Mouse (Mus musculus) C2C12 (cell line): ENCODE measurements around the gene Uchl1. TPM values are rescaled to one million over a fixed set of nuclear protein-coding genes. Genes with fewer than 3 reads are reported as not detected.

Experiments used
- H3K27me3 ChIP-seq: one replicate; pipeline ENCODE4 v1.6.1; 2011; ENCODE audit not compliant: control insufficient read depth, insufficient read depth, insufficient read length
- H3K36me3 ChIP-seq: one replicate; pipeline ENCODE4 v1.6.1; 2011; ENCODE audit not compliant: control insufficient read depth, insufficient read depth
- H3K4me3 ChIP-seq: one replicate; pipeline ENCODE4 v1.5.1; 2011; ENCODE audit warnings: mild to moderate bottlenecking, control low read depth; ENCODE audit not compliant: poor library complexity, insufficient read depth, severe bottlenecking
- H3K79me2 ChIP-seq: one replicate; pipeline ENCODE4 v1.6.1; 2011; ENCODE audit not compliant: control insufficient read depth, insufficient read depth
- H3K79me3 ChIP-seq: one replicate; pipeline ENCODE4 v1.6.1; 2011; ENCODE audit warnings: low read depth, control low read depth
- H3ac ChIP-seq: one replicate; pipeline ENCODE3; 2011; ENCODE audit warnings: low read depth; ENCODE audit not compliant: control insufficient read depth, insufficient read length
- CEBPB ChIP-seq: IDR thresholded peaks from one replicate; pipeline ENCODE4 v1.6.1; 2011; ENCODE audit warnings: low read depth, mild to moderate bottlenecking, control low read depth, moderate library complexity
- CTCF ChIP-seq: IDR thresholded peaks from one replicate; pipeline ENCODE4 v1.5.1; 2011; ENCODE audit not compliant: control insufficient read depth, insufficient read depth, insufficient read length
- FOSL1 ChIP-seq: IDR thresholded peaks from one replicate; pipeline ENCODE4 v1.8.0; 2011; ENCODE audit warnings: mild to moderate bottlenecking, low read length; ENCODE audit not compliant: poor library complexity, insufficient read depth, severe bottlenecking
- MAX ChIP-seq: IDR thresholded peaks from one replicate; pipeline ENCODE4 v1.6.1; 2011; ENCODE audit warnings: mild to moderate bottlenecking, control low read depth
- MYOD1 ChIP-seq: IDR thresholded peaks from one replicate; pipeline ENCODE4 v1.6.1; 2011; ENCODE audit warnings: low read depth; ENCODE audit not compliant: control insufficient read depth, insufficient read length
- MYOG ChIP-seq: IDR thresholded peaks from one replicate; pipeline ENCODE4 v1.6.1; 2011; ENCODE audit not compliant: control insufficient read depth, insufficient read length; ENCODE audit errors: extremely low read depth
- USF1 ChIP-seq: IDR thresholded peaks from one replicate; pipeline ENCODE4 v1.6.1; 2011; ENCODE audit warnings: low read depth, mild to moderate bottlenecking, control low read depth, moderate library complexity
- polyA plus RNA-seq: library from polyadenylated mRNA; unstranded; fragments of >200 nt; fragmentation: generic; extraction: Trizol; gene quantifications from one replicate; pipeline ENCODE4 v1.2.1, GENCODE M21; 2012; ENCODE audit warnings: missing spikeins

The Uchl1 gene
- polyA plus RNA-seq, 1 experiment: 18.3 TPM

DNA sequence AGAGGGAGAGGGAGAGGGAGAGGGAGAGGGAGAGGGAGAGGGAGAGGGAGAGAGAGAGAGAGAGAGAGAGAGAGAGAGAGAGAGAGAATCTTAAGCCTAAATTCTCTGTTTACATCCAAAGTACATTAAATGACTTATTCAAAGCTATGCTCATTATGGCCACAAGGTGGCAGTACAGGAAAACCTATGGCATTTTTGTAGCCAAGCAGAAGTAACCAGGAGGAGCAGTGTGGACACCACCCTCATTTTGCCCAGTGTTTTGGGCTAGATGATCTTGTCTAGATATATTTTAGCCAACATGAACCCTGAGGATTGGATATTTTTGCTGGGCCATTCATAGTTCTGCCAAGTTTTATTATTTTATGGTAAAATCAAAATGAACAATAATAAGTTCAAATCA lies 21.2 kb downstream of the Uchl1 start:
- H3K79me2 ChIP-seq: no peaks in the 10 kb centered on the region
- H3K36me3 ChIP-seq: no peaks in the 10 kb centered on the region
- no peaks in the 10 kb centered on the region for H3K79me3 ChIP-seq
- H3ac ChIP-seq: no peak overlapping the region
- H3K4me3 ChIP-seq: no peak overlapping the region
- H3K27me3 ChIP-seq: peaks cover 11% of the 10 kb centered on the region
- TF ChIP-seq MYOD1 (no peak), MYOG (no peak), FOSL1 (no peak), CEBPB (no peak), MAX (no peak), CTCF (no peak)

DNA sequence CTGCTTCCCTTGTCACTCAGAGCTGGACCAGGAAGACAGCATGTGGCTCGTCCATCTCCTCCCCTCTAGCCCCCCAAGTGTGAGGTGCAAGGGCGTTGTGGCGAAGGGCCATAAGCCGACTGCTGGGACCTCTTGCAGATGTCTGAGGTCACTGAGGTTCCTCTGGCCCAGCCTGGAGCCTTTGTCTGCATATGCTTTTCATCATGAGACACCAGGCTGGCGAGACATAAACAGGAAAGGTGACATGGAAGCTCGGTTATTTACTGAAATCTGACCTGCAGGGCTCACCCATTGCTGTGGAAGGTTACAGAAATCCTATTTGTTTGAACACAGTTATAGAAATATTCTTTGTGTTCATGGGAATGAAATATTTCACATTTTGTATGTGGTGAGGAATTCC lies 24.0 kb downstream of the Uchl1 start:
- no peaks in the 10 kb centered on the region for H3K36me3 ChIP-seq
- no peaks in the 10 kb centered on the region for H3K79me2 ChIP-seq
- H3K27me3 ChIP-seq: peaks cover 11% of the 10 kb centered on the region
- TF ChIP-seq MYOG (no peak), FOSL1 (no peak), CEBPB (no peak), CTCF (no peak), MYOD1 (no peak), USF1 (no peak), MAX (no peak)
- H3K4me3 ChIP-seq: no peak overlapping the region
- H3K79me3 ChIP-seq: no peaks in the 10 kb centered on the region
- no peak overlapping the region for H3ac ChIP-seq

DNA sequence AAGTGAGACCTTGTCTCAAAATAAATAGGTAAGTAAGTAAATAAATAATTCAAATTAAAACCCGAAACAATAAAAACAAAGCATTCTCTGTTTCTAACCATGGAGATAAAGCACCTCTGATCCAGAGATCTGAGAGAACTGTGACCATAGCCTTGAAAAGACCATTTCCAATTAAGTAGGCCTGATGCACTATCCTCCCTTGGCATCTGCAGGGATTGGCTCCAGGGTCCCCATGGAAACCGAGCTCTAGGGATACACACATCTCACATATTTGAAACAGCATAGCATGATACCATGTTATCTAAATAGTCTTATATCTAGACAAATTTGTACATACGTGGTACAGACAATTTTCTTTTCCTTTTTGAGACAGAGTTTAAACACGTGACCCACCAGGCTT lies 26.1 kb downstream of the Uchl1 start:
- Histone ChIP-seq H3ac (no peak overlapping the region), H3K79me3 (no peaks in the 10 kb centered on the region), H3K27me3 (peaks cover 14% of the 10 kb centered on the region), H3K4me3 (no peak overlapping the region), H3K36me3 (no peaks in the 10 kb centered on the region), H3K79me2 (no peaks in the 10 kb centered on the region)
- TF ChIP-seq CEBPB (no peak), MYOD1 (no peak), MAX (no peak)

DNA sequence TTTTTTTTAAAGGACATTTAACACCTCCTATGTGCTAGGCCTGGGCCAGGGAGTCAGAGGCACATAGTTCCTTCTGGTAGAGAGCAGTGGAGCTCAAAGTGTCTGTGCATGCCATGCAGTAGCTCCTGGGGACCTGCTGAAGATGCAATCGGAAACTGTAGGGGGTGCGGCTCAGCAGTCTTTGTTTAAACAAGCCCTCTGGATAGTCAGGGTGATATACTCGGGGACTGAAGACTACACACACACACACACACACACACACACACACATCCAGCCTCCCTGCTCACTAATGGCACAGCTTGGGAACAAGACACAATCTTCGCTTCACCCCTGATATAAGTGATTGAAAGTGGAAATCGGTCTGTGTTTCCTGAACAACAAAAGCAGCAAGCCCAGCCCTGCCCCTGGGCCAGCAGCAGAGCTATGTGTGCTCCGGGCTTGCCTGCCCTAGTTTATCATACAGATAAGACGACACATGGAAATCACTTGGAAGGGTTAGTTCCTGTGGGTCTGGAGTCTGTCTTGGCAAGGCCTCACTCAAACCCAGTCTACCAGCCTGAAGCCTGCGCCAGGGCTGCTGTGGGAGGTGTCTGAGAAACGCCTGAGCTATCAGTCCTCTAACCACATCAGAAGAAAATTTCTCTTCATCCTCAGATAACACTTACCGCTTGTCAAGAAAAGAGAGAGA lies 27.6 kb downstream of the Uchl1 start:
- H3K4me3 ChIP-seq: no peak overlapping the region
- H3K36me3 ChIP-seq: no peaks in the 10 kb centered on the region
- H3K79me2 ChIP-seq: no peaks in the 10 kb centered on the region
- H3K27me3 ChIP-seq: peaks cover 14% of the 10 kb centered on the region
- H3K79me3 ChIP-seq: no peaks in the 10 kb centered on the region
- TF ChIP-seq CEBPB (no peak), MAX (no peak), USF1 (no peak), CTCF (no peak), FOSL1 (no peak), MYOD1 (no peak), MYOG (no peak)
- H3ac ChIP-seq: no peak overlapping the region

DNA sequence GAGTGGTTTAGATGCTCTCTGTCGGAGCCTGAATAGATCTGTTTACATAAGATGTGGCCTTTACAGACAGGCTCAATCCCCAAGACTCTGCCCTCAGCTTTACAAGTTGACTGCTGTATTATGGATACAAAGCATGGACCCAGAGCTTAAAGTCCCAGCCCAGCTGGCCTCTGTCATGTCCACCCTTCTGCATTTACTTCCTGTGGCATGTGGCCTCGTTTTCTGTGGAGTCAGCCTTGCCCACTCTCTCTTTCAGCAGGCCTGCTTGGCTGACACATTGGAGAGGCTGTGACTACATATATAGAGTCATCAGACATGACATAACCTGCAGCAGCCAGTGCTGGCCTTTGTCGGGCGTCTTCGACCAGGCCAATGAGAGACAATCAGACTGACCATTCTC lies 32.0 kb downstream of the Uchl1 start:
- no peak overlapping the region for H3ac ChIP-seq
- no peaks in the 10 kb centered on the region for H3K79me2 ChIP-seq
- no peak overlapping the region for H3K4me3 ChIP-seq
- H3K36me3 ChIP-seq: no peaks in the 10 kb centered on the region
- H3K79me3 ChIP-seq: no peaks in the 10 kb centered on the region
- TF ChIP-seq USF1 (no peak), FOSL1 (no peak), MYOD1 (no peak), CTCF (no peak), MAX (no peak), MYOG (no peak), CEBPB (no peak)
- peaks cover 6% of the 10 kb centered on the region for H3K27me3 ChIP-seq

DNA sequence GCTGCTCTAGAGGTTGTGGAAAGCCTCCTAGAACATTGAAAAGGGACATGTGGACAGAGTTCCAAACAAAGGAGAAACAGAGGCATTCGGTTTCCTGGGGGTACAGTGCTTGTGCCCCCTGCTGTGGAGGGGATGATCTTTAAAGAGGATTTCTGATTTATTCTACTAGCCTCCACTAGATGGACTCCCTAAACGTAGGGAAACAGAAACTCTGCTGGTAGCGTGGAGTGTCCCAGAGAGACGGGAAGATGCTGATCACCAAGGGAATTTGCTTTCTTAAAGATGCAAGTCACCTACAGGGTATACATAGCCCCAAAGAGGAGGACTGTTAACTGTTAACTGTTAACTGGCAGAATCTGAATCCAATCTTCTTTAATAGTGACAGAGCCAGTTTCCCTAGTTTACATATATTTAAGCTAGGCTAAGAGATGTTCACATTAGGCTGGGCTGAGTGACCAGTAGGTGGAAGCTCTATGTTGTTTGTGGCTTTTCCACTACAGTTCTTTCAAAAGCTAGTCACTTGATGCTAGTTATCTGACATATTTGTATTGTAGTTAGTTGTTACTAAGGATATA lies 34.6 kb downstream of the Uchl1 start:
- H3ac ChIP-seq: no peak overlapping the region
- no peak overlapping the region for H3K4me3 ChIP-seq
- peaks cover 15% of the 10 kb centered on the region for H3K27me3 ChIP-seq
- TF ChIP-seq MAX (no peak), USF1 (no peak), MYOG (no peak), CTCF (no peak), CEBPB (no peak), MYOD1 (no peak), FOSL1 (no peak)
- H3K79me2 ChIP-seq: no peaks in the 10 kb centered on the region
- H3K79me3 ChIP-seq: no peaks in the 10 kb centered on the region
- H3K36me3 ChIP-seq: no peaks in the 10 kb centered on the region
